Mouse (Mus musculus): ENCODE data around the gene Ctnnbl1. TPM values are rescaled to one million over a fixed set of nuclear protein-coding genes. Genes with fewer than 3 reads are reported as not detected.

Gene Ctnnbl1
- polyA plus RNA-seq, 1 experiment from 2014 or later = 47.4 TPM

Other genes starting within 250 kb of the Ctnnbl1 start
- 428 and 457 TPM in 2 replicates for gene Nnat, start 177.3 kb upstream of the Ctnnbl1 start, polyA plus RNA-seq (2015; fragmentation: Nextera tagmentation; extraction: Ambion mirVana)
- gene Blcap, start 166.1 kb upstream of the Ctnnbl1 start, polyA plus RNA-seq (2015; fragmentation: Nextera tagmentation; extraction: Ambion mirVana) = 39.2 and 40.9 TPM in 2 replicates
- 0.68 and 0.72 TPM in 2 replicates for gene Vstm2l, start 177.3 kb downstream of the Ctnnbl1 start, polyA plus RNA-seq (2015; fragmentation: Nextera tagmentation; extraction: Ambion mirVana)